Mouse (Mus musculus): ENCODE measurements around the gene Elof1. TPM values are rescaled to one million over a fixed set of nuclear protein-coding genes. Genes with fewer than 3 reads are reported as not detected.

The Elof1 gene
- total RNA-seq, 1 experiment from 2014 or later, result 35.3 TPM

Other genes with a start within 250 kb of the Elof1 start
- gene Rab3d, start 199.0 kb downstream of the Elof1 start, total RNA-seq (2017), result 12.5 and 17.1 TPM in 2 replicates
- gene Ccdc159, start 189.7 kb downstream of the Elof1 start, total RNA-seq (2017), result not detected in 2 replicates
- 12.1 and 14.1 TPM in 2 replicates for gene Tmem205, start 189.6 kb downstream of the Elof1 start, total RNA-seq (2017)
- 0.09 TPM in 1 of 2 replicates, not detected in the other for gene Plppr2, start 180.1 kb downstream of the Elof1 start, total RNA-seq (2017)
- gene Swsap1, start 161.4 kb downstream of the Elof1 start, total RNA-seq (2017), result 3.7 and 6.9 TPM in 2 replicates
- 11.0 and 22.8 TPM in 2 replicates for gene Epor, start 153.7 kb downstream of the Elof1 start, total RNA-seq (2017)
- gene Rgl3, start 127.7 kb downstream of the Elof1 start, total RNA-seq (2017), result not detected in 2 replicates
- gene Ccdc151, start 114.5 kb downstream of the Elof1 start, total RNA-seq (2017), result not detected in 2 replicates
- 117 and 121 TPM in 2 replicates for gene Prkcsh, start 114.4 kb downstream of the Elof1 start, total RNA-seq (2017)
- not detected in 2 replicates for gene Elavl3, start 65.1 kb downstream of the Elof1 start, total RNA-seq (2017)
- not detected in 2 replicates for gene Gm49318, start 45.9 kb downstream of the Elof1 start, total RNA-seq (2017)
- gene Zfp653, start 45.8 kb downstream of the Elof1 start, total RNA-seq (2017), result 5.7 and 7.9 TPM in 2 replicates
- gene Ecsit, start 31.7 kb downstream of the Elof1 start, total RNA-seq (2017), result 16.6 and 23.6 TPM in 2 replicates
- not detected in 2 replicates for gene Cnn1, start 18.0 kb downstream of the Elof1 start, total RNA-seq (2017)
- gene Acp5, start 18.5 kb upstream of the Elof1 start, total RNA-seq (2017), result 1.4 and 3.8 TPM in 2 replicates
- 16.3 and 34.4 TPM in 2 replicates for gene Pigyl, start 39.7 kb upstream of the Elof1 start, total RNA-seq (2017)
- not detected in 2 replicates for gene Zfp872, start 70.9 kb upstream of the Elof1 start, total RNA-seq (2017)
- gene Zfp809, start 108.5 kb upstream of the Elof1 start, total RNA-seq (2017), result 38.4 and 41.9 TPM in 2 replicates
- gene Zfp599, start 142.7 kb upstream of the Elof1 start, total RNA-seq (2017), result 10.6 and 14.0 TPM in 2 replicates
- gene Zfp810, start 190.5 kb upstream of the Elof1 start, total RNA-seq (2017), result 13.1 and 20.7 TPM in 2 replicates

Data from common myeloid progenitor, adult 5-6 weeks (primary cell).